Mouse (Mus musculus) mouse trophoblast stem cell (cell line): ENCODE measurements around the gene Map6.

Experiments
- in situ Hi-C, 2 experiments: fragments of 300-500 bp; cut with MseI, MboI; formaldehyde crosslinking; loops; 2 replicates in 1 of 2; 3 replicates in 1 of 2; pipeline ENCODE4 v1.15.1; 2025

Map6 gene

DNA sequence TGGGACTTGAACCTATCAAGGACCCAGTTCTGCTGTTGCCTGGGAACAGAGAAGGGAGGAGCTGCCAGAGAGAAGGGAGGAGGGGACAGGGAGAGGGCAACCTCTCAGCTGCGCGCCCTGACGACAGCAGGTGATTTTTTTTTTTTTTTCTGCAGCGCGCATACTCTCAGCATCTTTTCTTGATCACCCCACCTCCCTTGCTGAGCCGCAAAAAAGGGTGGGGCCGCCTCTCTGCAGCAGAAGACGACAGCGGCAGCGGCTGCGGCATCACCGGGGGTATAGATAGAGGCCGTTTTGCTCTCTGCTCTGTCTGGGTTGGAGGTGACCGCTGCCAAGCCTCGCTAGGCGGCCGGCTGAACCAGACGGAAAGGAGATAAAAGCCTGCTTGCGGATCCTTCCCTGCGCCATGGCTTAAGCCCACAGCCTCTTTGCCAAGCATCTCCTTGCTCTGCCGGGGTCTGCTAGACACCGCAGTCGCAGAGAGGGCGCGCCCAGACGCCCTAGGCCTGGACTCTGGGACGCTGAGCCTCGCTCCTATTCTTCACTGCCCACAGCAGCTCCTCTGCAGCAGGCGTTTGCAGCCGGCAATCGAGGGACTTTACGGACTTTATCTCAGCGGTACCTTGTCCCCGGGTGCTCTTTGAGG, at the start of gene Map6:
Gene Map6, plus strand, starts transcription at position 197 of the 646 bp plus-strand sequence.
- in situ Hi-C loops = no loop called here

DNA sequence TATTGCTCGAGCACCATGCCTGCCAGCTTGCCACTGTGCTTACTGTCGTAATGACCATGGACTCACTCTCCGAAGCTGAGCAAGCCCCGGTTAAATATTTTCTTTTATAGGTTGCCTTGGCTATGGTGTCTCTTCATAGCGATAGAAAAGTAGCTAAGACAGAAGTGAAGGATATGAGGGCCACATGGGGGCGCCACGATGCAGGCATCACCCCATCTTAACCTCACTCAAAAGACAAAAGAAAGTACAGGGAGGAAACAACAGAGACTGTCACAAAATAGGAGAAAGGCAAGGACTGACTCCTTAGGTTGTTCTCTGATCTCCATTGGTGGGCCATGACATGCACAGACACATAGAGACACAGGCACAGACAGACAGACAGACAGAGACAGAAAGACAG, 43.0 kb upstream of the Map6 start:
- in situ Hi-C loops = no loop called here

DNA sequence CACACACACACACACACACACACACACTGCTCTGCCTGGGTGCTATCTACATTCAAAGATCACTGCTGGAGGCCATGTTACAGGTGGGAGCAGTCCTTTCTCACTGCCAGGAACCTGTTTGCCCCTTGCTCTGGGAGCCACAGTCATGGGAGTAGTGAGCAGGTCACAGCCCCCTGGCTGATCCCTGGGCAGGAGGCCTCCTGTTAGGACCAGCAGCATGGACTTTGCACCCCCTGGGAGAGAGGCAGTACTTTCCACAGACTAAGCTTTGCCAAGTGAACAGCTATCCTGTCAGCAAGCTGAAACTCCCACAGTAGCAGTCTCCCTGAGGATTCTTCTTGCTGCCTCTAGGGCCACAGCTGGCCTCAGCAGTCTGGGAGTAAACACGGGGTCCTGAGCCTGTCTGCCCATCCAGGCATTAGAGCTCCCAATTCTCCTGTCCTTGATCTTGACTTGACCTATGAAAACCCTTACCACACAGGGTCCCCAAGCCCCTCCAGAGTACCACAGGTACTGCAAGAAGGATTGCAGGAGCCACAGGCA, 42.5 kb upstream of the Map6 start:
- in situ Hi-C loops = loop anchor here in 1 of 2 experiments (5.0 kb wide), 1 partner anchor 57 kb away; no protein-coding TSS in a partner anchor

- in situ Hi-C loops = loop anchor here in 1 of 2 experiments (5.0 kb wide), 1 partner anchor 58 kb away; no protein-coding TSS in a partner anchor
Observed at GRCm38 (mm10) chr7:99225421-99225820, 41.8 kb upstream of the Map6 start.

GRCm38 (mm10) chr7:99226662-99227061, 40.6 kb upstream of the Map6 start:
- in situ Hi-C loops = loop anchor here in 1 of 2 experiments (5.0 kb wide), 1 partner anchor 59 kb away; no protein-coding TSS in a partner anchor

DNA sequence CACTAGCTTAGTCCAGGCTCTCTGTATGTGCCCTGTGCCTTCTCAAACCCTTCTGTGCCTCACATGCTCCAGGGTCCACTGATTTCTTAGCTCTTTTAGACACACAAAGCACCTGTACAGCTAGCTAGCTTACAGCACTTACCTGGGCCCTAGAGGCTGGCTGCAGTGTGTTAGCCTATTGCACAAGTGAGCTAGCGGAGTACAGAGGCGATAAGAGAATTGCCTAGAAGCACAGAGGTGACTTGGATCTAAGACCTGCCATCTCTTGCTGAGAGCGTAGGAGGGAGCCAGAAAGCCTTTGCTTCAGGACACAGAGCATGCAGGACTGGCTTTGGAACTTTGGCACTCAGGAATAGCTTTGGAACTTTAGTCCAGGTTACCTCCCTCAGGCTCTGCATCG, 40.0 kb upstream of the Map6 start:
- in situ Hi-C loops = loop anchor here in 1 of 2 experiments (5.0 kb wide), 1 partner anchor 60 kb away; no protein-coding TSS in a partner anchor

GRCm38 (mm10) chr7:99228825-99229224, 38.4 kb upstream of the Map6 start:
- in situ Hi-C loops = loop anchor here in 1 of 2 experiments (5.0 kb wide), 1 partner anchor 62 kb away; no protein-coding TSS in a partner anchor

- in situ Hi-C loops = loop anchor here in 1 of 2 experiments (5.0 kb wide), 1 partner anchor 62 kb away; no protein-coding TSS in a partner anchor
Observed at GRCm38 (mm10) chr7:99229411-99229810, 37.8 kb upstream of the Map6 start.

DNA sequence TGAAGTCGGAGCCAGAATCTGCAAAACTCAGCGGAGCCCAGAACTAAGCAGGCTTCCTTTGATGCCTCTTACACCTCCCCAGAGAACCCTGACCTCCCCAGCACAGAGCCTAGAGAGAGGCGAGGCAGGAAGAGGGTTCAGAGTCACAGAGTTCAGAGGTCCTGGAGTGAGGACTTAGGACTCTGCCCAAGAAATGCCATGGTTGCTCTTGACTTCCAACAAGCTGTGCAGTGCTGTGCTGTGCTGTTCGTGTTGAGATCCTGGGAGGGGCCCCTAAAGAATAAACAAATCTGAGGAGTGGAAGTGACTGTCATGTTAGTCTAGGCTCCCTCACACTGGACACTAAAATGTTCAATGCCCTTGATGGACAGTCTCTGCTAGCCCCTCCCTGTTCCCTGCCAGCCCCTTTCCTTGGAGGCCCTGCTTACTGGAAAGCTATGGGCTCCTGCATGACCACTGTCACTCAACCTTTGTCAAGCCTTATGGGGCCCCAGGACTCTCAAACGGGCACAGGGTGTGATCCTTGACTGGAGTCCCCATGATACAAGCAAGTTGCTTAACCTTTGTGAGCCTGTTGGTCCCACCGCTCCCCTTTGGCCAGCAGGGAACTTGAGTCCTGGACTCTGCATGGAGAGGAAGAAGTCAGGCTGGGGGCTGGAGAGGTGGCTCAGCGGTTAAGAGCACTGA, 37.0 kb upstream of the Map6 start:
- in situ Hi-C loops = no loop called here

DNA sequence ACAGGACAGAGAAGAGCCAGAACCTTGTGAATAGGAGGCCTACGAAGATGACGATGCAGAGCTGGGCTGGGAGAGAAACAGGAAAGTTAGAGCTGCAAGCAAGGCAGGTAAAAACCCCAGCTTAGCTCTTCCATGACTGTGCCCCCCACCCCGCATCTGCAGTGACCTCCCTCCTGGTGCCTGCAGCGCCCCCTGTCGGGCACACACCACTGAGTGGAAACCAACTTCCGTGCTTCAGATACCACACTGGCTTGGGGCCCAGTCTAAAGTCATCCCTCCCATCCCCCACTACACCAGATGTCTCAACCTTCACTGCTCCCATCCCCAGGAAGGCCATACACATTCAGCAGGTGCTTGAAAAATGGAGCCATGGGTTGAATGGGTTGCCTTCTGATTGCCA, 34.7 kb upstream of the Map6 start:
- in situ Hi-C loops = no loop called here

DNA sequence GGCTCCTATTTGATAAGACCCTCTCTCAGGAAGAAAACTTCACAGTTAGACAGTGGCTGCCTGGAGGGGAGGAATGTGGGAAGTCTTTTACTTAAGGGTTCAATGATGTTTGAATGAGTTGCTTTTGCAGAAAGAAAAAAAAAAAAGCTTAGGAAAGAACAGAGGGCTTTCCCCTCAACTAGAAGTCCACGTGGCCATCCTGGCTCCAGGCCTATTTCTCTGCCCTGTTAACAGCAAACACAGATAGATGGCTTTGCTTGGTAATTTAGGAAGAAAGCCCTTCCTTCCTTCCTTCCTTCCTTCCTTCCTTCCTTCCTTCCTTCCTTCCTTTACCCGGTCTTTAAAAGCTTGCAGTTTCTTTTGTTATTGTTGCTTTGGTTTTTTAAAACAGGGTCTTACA, 32.3 kb upstream of the Map6 start:
- in situ Hi-C loops = no loop called here

- in situ Hi-C loops = no loop called here
Observed at GRCm38 (mm10) chr7:99235657-99236056, 31.6 kb upstream of the Map6 start.

DNA sequence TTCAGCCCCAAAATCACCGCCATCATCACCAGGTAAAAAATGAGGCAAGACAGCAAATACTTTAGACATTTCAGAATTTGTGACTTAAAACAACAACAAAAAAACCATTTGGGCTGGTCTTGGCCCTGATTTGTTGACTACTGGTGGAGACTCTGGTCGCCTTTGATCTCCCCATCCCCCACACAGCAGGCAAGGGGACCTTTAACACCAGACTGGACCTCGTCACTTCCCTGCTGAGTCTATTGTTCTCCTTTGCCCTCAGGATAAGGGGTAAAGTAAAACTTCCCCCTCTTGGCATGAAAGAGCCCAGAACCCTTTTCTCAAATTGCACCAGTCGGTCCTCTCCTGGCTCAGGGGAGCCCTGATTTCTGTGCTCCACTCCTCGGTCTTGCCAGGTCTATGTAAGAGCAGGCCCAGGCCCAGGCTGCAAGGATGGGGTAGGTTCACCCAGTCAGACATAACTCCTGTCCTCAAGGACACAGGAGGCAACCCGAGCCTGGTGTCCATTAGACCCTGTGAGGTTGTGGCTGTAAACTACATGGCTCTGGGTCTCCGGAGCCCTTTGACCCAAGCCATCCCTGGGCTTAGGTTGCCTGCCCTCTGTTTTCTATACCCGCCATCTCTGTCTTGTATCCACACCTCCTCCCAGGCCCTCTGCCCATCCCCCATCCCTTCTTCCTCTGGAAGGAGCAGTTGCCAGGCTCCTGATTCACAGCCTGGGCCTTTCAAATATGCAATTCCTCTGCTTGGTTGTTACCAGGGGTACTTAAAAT, 30.2 kb upstream of the Map6 start:
- in situ Hi-C loops = no loop called here

- in situ Hi-C loops = no loop called here
Observed at GRCm38 (mm10) chr7:99238417-99238816, 28.8 kb upstream of the Map6 start, which contains the start of gene Mogat2. Gene Mogat2, minus strand, starts transcription at chr7:99238619.

DNA sequence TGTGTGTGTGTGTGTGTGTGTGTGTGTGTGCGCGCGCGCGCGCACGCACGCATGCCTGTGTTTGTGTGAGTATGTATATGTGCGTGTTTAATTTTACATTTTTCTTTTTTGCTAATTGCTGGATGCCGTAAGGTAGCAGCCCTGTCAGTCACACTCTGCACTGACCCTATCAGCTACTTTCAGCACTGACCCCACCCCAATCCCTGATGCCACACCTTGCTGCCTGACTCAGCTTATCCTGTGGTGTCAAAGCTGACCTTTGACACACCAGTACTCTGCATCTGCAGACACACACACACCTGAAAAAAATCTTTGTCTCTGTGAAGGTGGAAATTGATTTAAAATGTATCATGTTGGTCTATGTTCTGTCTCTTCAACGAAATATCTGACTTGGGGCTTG, 25.1 kb upstream of the Map6 start:
- in situ Hi-C loops = no loop called here

- in situ Hi-C loops = no loop called here
Observed at GRCm38 (mm10) chr7:99248157-99248742, 19.0 kb upstream of the Map6 start.

DNA sequence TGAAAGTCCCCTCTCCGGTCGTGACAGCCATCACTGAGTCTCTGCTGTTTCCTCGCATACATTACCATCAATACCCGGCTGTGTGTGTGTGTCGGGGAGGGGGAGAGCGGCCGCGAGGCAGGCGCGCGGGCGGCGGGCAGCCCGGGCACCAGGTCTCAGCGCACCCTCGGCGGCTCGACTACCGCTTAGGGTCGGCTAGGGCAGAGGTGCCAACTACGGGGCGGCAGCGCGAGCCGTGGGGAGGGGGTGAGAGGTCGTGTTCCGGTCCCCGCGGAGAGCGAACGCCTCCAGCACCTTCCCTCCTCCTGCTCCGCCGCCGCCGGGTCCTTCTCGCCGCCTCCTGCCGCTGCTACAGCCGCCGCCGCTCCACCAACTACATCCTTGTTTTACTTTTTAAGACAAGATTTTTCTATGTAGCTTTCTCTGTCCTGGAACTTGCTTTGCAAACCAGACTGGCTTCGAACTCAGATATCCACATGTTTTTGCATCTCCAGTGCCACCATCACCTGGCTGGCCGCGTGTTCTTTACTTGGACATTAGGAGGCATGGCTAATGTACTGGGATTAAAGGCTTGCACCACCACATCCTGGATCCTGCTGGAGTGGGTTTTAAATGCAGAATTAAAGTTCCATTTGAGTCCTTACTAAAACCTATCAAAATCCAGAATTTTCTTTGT, 18.2 kb upstream of the Map6 start:
- in situ Hi-C loops = no loop called here

GRCm38 (mm10) chr7:99249582-99249911, 17.7 kb upstream of the Map6 start:
- in situ Hi-C loops = no loop called here

- in situ Hi-C loops = no loop called here
Observed at GRCm38 (mm10) chr7:99250386-99250785, 16.9 kb upstream of the Map6 start.

GRCm38 (mm10) chr7:99255006-99255405, 12.2 kb upstream of the Map6 start:
- in situ Hi-C loops = no loop called here

DNA sequence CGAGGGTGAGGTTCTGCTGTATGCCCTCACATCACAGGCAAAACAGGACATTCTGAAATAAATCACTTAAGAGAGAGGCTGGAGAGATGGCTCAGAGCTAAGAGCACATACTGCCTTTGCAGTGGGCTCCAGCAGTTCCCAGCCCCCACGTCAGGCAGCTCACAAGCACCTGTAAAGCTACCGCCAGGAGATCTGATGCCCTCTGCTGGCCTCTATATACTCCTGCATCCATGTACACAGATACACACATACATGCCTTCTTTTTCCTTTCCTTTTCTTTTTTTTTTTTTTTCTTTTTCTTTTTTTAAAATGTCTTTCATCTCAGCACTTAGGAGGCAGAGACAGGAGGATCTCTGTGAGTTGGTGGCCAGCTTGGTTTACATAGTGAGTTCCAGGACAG, 5.3 kb upstream of the Map6 start:
- in situ Hi-C loops = no loop called here
